Mouse (Mus musculus): ENCODE results near the gene Treml4. TPM values are rescaled to one million over a fixed set of nuclear protein-coding genes. Genes with fewer than 3 reads are reported as not detected.

Treml4 gene
- polyA plus RNA-seq (2014; fragmentation: Nextera tagmentation; extraction: Ambion mirVana), result 0.69 and 0.79 TPM in 2 replicates

DNA sequence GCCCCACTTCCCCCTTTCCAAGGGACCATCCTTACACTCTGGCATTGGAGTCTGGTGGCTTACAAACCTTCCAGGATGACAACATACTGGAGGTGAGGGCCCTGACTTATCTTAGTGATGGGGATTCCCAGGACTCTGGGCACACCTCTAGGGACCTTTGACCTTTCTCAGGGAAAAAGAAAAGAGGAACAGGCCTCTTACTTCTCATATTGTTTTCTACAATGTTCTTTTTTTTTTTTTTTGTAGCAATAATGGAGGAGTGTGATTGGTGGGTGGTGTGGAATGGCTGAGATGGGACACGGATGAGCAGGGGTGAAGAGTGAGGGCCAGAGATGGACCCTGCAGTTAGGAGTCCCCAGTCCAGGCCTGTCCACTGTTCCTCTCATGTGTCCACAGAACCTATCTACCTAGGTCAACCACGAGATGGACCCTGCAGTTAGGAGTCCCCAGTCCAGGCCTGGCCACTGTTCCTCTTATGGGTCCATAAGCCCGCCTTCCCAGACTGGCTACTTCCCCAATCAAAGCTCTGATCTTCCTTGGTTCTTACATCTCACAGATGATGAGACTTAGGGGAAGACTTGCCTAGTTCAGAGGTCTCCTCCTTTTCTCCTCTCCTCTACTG is at the start of gene Treml4:
TSS of gene Treml4 (plus strand) at position 555 of the 622 bp plus-strand sequence.
- no peak within 1 kb of the TSS for H3K9ac ChIP-seq (ENCODE audit: low read depth, low read length)
- WGBS (ENCODE audit: insufficient replicate concordance), result 76% methylated on average over 3 of the region's 3 CpGs
- no peaks in the 10 kb centered on the region for H3K4me1 ChIP-seq (ENCODE audit: control insufficient read depth, insufficient read depth, low read length)
- no peak within 1 kb of the TSS for H3K4me3 ChIP-seq (ENCODE audit: low read depth, low read length)
- H3K4me2 ChIP-seq, result no peak within 1 kb of the TSS
- no peak for ATAC-seq (replicated peaks; ENCODE audit: insufficient number of reproducible peaks, low FRiP score, low TSS enrichment)
- no peak within 1 kb of the TSS for H3K27ac ChIP-seq (ENCODE audit: low read depth, low read length)
- H3K9me3 ChIP-seq (replicated peaks; ENCODE audit: control insufficient read depth, low read length), result peaks cover 3% of the 10 kb centered on the region; the same call in 1 of the 2 replicates
- H3K27me3 ChIP-seq (ENCODE audit: control insufficient read depth, insufficient read depth, low read length), result 0 out of 2 replicates have a peak, but pooled peaks cover 3% of the 10 kb centered on the region
- no peaks in the 10 kb centered on the region for H3K36me3 ChIP-seq (ENCODE audit: control insufficient read depth, insufficient read depth, low read length)

DNA sequence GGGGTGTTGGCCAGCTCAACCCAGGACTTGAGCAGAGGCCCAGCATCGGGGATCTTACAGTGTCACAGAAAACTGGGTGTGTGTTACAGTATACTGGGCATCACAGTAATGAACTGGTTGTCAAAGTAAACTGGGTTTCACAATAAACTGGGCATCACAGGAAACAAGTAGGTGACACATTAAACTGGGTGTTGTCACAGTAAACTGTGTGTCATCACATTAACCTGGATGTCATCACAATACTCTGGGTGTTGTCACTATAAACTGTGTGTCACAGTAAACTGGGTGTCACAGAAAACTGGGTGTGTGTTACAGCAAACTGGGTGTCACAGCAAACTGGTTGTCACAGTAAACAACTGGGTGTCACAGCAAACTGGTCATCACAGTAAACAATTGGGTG is 48.7 kb upstream of the Treml4 start:
- no peaks in the 10 kb centered on the region for H3K9me3 ChIP-seq (replicated peaks; ENCODE audit: control insufficient read depth, low read length)
- H3K27ac ChIP-seq (ENCODE audit: low read depth, low read length), result no peak overlapping the region
- no peak overlapping the region for H3K4me3 ChIP-seq (ENCODE audit: low read depth, low read length)
- no peaks in the 10 kb centered on the region for H3K27me3 ChIP-seq (ENCODE audit: control insufficient read depth, insufficient read depth, low read length)
- 91% methylated on average over 1 of the region's 1 CpGs for WGBS (ENCODE audit: insufficient replicate concordance)
- H3K9ac ChIP-seq (ENCODE audit: low read depth, low read length), result no peak overlapping the region
- H3K4me2 ChIP-seq, result no peak overlapping the region
- H3K4me1 ChIP-seq (ENCODE audit: control insufficient read depth, insufficient read depth, low read length), result no peaks in the 10 kb centered on the region
- no peak for ATAC-seq (replicated peaks; ENCODE audit: insufficient number of reproducible peaks, low FRiP score, low TSS enrichment)
- no peaks in the 10 kb centered on the region for H3K36me3 ChIP-seq (ENCODE audit: control insufficient read depth, insufficient read depth, low read length)

DNA sequence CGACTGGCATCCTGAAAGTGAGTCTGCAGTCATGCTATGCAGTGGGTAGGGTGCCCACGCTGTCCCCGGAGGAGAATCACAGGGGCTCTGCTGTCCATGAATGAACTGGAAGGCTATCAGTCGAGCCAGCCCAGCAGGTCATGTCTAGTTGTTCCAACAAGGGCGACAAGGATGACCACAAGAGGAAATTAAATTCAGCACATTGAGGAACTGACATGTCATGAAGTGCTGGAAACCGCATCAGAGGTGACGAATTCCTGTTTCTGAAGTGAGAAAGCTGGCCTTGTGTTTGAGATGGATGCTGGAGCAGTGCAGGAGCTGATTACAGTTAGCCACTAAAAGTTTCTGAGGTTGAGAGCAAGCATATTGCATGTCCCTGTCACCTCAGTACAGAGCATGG is 33.4 kb upstream of the Treml4 start:
- no peak overlapping the region for H3K27ac ChIP-seq (ENCODE audit: low read depth, low read length)
- H3K9me3 ChIP-seq (replicated peaks; ENCODE audit: control insufficient read depth, low read length), result no peaks in the 10 kb centered on the region
- H3K4me3 ChIP-seq (ENCODE audit: low read depth, low read length), result no peak overlapping the region
- no peak overlapping the region for H3K9ac ChIP-seq (ENCODE audit: low read depth, low read length)
- no peak for ATAC-seq (replicated peaks; ENCODE audit: insufficient number of reproducible peaks, low FRiP score, low TSS enrichment)
- H3K27me3 ChIP-seq (ENCODE audit: control insufficient read depth, insufficient read depth, low read length), result no peaks in the 10 kb centered on the region
- H3K4me1 ChIP-seq (ENCODE audit: control insufficient read depth, insufficient read depth, low read length), result no peaks in the 10 kb centered on the region
- H3K4me2 ChIP-seq, result no peak overlapping the region
- 80% methylated on average over 7 of the region's 7 CpGs for WGBS (ENCODE audit: insufficient replicate concordance)
- no peaks in the 10 kb centered on the region for H3K36me3 ChIP-seq (ENCODE audit: control insufficient read depth, insufficient read depth, low read length)

DNA sequence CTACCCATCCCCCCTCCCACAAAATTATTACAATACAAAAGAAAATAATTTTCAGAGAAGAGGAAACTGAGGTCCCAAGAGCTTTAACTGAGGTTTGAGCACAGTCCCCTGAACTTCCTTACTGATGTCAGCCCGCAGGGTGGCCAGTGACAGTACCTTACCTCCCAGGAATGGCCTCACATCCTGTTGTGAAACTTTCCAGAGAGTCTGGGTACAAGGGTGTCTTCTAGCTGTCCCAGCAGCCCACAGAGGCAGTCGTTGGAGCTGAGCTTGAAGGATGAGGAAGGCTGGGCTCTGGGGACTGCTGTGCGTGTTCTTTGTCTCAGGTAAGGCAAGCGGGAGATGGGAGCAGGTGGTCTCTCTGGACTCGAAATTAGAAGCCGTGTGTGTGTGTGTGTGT is 31.6 kb upstream of the Treml4 start, which contains the start of gene Trem1:
TSS of gene Trem1 (plus strand) at position 251 of the 400 bp plus-strand sequence.
- no peaks in the 10 kb centered on the region for H3K36me3 ChIP-seq (ENCODE audit: control insufficient read depth, insufficient read depth, low read length)
- no peak for ATAC-seq (replicated peaks; ENCODE audit: insufficient number of reproducible peaks, low FRiP score, low TSS enrichment)
- no peaks in the 10 kb centered on the region for H3K9me3 ChIP-seq (replicated peaks; ENCODE audit: control insufficient read depth, low read length)
- no peak within 1 kb of the TSS for H3K27ac ChIP-seq (ENCODE audit: low read depth, low read length)
- WGBS (ENCODE audit: insufficient replicate concordance), result 72% methylated on average over 6 of the region's 6 CpGs
- no peak within 1 kb of the TSS for H3K4me2 ChIP-seq
- H3K27me3 ChIP-seq (ENCODE audit: control insufficient read depth, insufficient read depth, low read length), result no peaks in the 10 kb centered on the region
- H3K4me1 ChIP-seq (ENCODE audit: control insufficient read depth, insufficient read depth, low read length), result no peaks in the 10 kb centered on the region
- no peak within 1 kb of the TSS for H3K9ac ChIP-seq (ENCODE audit: low read depth, low read length)
- H3K4me3 ChIP-seq (ENCODE audit: low read depth, low read length), result no peak within 1 kb of the TSS

DNA sequence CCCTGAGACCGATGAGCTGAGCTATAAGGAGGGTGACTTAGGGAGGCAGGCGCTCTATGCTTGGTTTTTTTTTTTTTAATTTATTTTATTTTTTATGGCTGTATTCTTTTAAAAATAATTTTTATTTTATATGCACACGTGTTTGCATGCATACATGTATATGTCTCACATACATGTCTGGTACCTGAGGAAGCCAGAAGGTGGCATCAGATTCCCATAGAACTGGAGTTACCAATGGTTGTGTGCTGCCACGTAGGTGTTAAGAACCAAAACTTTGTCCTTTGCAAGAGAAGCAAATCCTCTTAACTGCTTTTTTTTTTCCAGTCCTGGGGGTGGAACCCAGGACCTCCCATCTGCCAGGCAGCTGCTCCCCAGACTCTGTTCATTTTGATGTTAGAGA is 30.3 kb upstream of the Treml4 start:
- H3K9ac ChIP-seq (ENCODE audit: low read depth, low read length), result no peak overlapping the region
- no peaks in the 10 kb centered on the region for H3K27me3 ChIP-seq (ENCODE audit: control insufficient read depth, insufficient read depth, low read length)
- no peaks in the 10 kb centered on the region for H3K36me3 ChIP-seq (ENCODE audit: control insufficient read depth, insufficient read depth, low read length)
- H3K9me3 ChIP-seq (replicated peaks; ENCODE audit: control insufficient read depth, low read length), result no peaks in the 10 kb centered on the region
- H3K27ac ChIP-seq (ENCODE audit: low read depth, low read length), result no peak overlapping the region
- no peaks in the 10 kb centered on the region for H3K4me1 ChIP-seq (ENCODE audit: control insufficient read depth, insufficient read depth, low read length)
- ATAC-seq (replicated peaks; ENCODE audit: insufficient number of reproducible peaks, low FRiP score, low TSS enrichment), result no peak
- H3K4me3 ChIP-seq (ENCODE audit: low read depth, low read length), result no peak overlapping the region
- H3K4me2 ChIP-seq, result no peak overlapping the region
- WGBS (ENCODE audit: insufficient replicate concordance), result 82% methylated on average over 4 of the region's 4 CpGs

- ATAC-seq (replicated peaks; ENCODE audit: insufficient number of reproducible peaks, low FRiP score, low TSS enrichment), result no peak
- H3K27me3 ChIP-seq (ENCODE audit: control insufficient read depth, insufficient read depth, low read length), result no peaks in the 10 kb centered on the region
- no peaks in the 10 kb centered on the region for H3K9me3 ChIP-seq (replicated peaks; ENCODE audit: control insufficient read depth, low read length)
- 64% methylated on average over 5 of the region's 5 CpGs for WGBS (ENCODE audit: insufficient replicate concordance)
- H3K4me1 ChIP-seq (ENCODE audit: control insufficient read depth, insufficient read depth, low read length), result no peaks in the 10 kb centered on the region
- no peak overlapping the region for H3K27ac ChIP-seq (ENCODE audit: low read depth, low read length)
- no peak overlapping the region for H3K4me3 ChIP-seq (ENCODE audit: low read depth, low read length)
- no peaks in the 10 kb centered on the region for H3K36me3 ChIP-seq (ENCODE audit: control insufficient read depth, insufficient read depth, low read length)
- H3K9ac ChIP-seq (ENCODE audit: low read depth, low read length), result no peak overlapping the region
- H3K4me2 ChIP-seq, result no peak overlapping the region
These were observed 29.5 kb upstream of the Treml4 start for GRCm38 (mm10) chr17:48234550-48234949.

DNA sequence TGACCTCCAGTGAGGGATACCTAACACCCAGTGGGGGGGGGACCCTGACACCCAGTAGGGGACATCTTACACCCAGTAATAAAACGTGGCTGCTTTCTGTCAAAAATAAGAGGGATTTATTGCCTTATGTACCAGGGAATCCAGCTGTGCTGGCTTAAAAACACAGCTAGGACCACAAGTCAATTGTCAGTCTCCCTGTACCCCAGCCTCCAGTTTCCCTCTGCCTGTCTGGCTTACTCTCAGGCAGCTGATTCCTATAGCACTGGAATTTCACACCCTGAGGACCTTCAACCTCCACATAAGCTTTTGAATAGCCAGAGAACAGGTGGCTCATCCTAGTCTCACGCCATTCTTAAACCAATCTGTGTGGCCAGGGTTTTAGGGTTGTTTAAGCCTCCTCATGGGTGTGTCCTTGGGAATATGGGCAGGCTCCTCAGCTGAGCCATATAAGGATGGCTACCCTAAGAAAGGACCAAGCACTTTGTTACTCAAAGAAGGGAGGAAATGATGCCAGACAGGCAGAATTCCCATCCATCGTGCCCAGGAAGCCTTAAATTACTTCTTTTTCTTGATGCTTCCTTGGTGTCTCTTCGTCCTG is 28.2 kb upstream of the Treml4 start:
- no peak overlapping the region for H3K27ac ChIP-seq (ENCODE audit: low read depth, low read length)
- H3K4me3 ChIP-seq (ENCODE audit: low read depth, low read length), result no peak overlapping the region
- no peaks in the 10 kb centered on the region for H3K4me1 ChIP-seq (ENCODE audit: control insufficient read depth, insufficient read depth, low read length)
- H3K9me3 ChIP-seq (replicated peaks; ENCODE audit: control insufficient read depth, low read length), result no peaks in the 10 kb centered on the region
- ATAC-seq (replicated peaks; ENCODE audit: insufficient number of reproducible peaks, low FRiP score, low TSS enrichment), result no peak
- H3K36me3 ChIP-seq (ENCODE audit: control insufficient read depth, insufficient read depth, low read length), result no peaks in the 10 kb centered on the region
- H3K27me3 ChIP-seq (ENCODE audit: control insufficient read depth, insufficient read depth, low read length), result no peaks in the 10 kb centered on the region
- no peak overlapping the region for H3K4me2 ChIP-seq
- WGBS (ENCODE audit: insufficient replicate concordance), result 49% methylated on average over 4 of the region's 4 CpGs
- H3K9ac ChIP-seq (ENCODE audit: low read depth, low read length), result no peak overlapping the region

DNA sequence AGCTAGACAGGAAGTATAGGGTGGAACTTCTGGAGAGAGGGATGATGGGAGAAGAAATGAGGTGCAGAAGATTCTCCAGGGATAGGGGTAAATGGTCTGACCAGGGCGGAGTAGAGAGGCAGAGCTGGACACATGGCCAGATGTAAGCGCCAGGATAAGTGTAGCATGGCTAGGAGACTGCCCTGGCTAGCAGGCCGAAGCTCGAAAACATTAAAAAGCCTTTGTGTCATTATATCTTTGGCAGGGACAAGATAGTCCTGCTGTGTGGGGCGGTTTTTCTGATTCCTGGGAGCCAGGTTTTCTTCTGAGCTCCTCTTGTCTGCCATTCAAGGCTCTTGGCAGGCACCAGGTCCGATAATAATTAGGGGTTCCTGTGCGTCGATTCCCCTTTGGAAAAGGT is 26.5 kb upstream of the Treml4 start:
- 87% methylated on average over 8 of the region's 8 CpGs for WGBS (ENCODE audit: insufficient replicate concordance)
- no peak overlapping the region for H3K4me2 ChIP-seq

More for the DNA sequence above, 26.5 kb upstream of the Treml4 start:
- Histone ChIP-seq H3K4me3 (ENCODE audit: low read depth, low read length) (no peak overlapping the region), H3K9ac (ENCODE audit: low read depth, low read length) (no peak overlapping the region), H3K27me3 (ENCODE audit: control insufficient read depth, insufficient read depth, low read length) (no peaks in the 10 kb centered on the region), H3K9me3 (replicated peaks; ENCODE audit: control insufficient read depth, low read length) (no peaks in the 10 kb centered on the region), H3K4me1 (ENCODE audit: control insufficient read depth, insufficient read depth, low read length) (no peaks in the 10 kb centered on the region), H3K27ac (ENCODE audit: low read depth, low read length) (no peak overlapping the region), H3K36me3 (ENCODE audit: control insufficient read depth, insufficient read depth, low read length) (no peaks in the 10 kb centered on the region)
- no peak for ATAC-seq (replicated peaks; ENCODE audit: insufficient number of reproducible peaks, low FRiP score, low TSS enrichment)
